Mouse (Mus musculus): ENCODE measurements at regions not wholly inside any gene's neighbourhood (a gene's known extent, or its start where the extent isn't known, plus 50 kb on each side); places are given as distances from the start of the nearest gene placed in this dataset.

GRCm38 (mm10) chr1:33395733-33396132 lies 273.9 kb downstream of the Prim2 start:
- DNase-seq, result no peak

GRCm38 (mm10) chr1:33394989-33395594 lies 274.5 kb downstream of the Prim2 start:
- no peak for DNase-seq

GRCm38 (mm10) chr1:33370796-33371195 lies 298.8 kb downstream of the Prim2 start:
- no peak for DNase-seq

GRCm38 (mm10) chr1:33362688-33363426 lies 306.7 kb downstream of the Prim2 start:
- DNase-seq, result no peak

GRCm38 (mm10) chr1:33334061-33334460 lies 335.5 kb downstream of the Prim2 start:
- DNase-seq, result peak; percentile 8

Measured in cerebellum, adult 11 months (tissue).